Comparison of ENCODE assay signal across 29 mouse cellular contexts in the genomic region with DNA sequence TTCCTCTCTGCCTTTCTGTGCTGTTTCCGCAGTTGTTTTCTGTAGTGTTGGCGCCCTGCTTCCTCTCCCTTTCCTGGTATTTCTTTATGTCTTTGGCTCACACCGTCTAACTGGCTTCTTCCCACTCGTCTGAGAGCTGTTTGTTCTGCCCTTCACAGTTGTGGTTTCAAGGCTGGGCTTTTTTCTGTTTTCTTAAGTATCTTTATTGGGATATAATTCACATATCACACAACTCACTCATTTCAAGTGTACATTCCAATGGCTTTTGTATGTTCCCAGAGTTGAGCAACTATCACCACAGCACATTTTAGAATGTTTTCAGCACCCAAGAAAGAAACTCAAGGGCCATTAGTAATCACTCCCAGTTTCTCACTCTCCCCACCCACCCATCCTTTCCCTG. TPM values are rescaled to one million over a fixed set of nuclear protein-coding genes. Genes with fewer than 3 reads are reported as not detected.
DNase-seq lines count a peak whose midpoint lies in the region; ATAC-seq and TF ChIP-seq lines count a peak whose summit lies in the region.
"Had no signal": no experiment of that assay in that cellular context is flagged by ENCODE, and none has a peak within 500 bp of the region (broad histone marks: within the 10 kb centered on the region; RNA-seq: fewer than 3 reads in every experiment).

No protein-coding gene starts in this region.

- WGBS in lung, adult 2 months = 45% methylated on average over 4 of the region's 4 CpGs
- WGBS in neural tube, embryonic 15.5 days = 76% methylated on average over 4 of the region's 4 CpGs

- CTCF ChIA-PET in Patski (lab: Charles Lee) = no interaction called here

- no peak overlapping the region for H3K27ac ChIP-seq in neural tube, embryonic 15.5 days (replicated peaks)
- H3K27ac ChIP-seq: embryonic facial prominence, embryonic 12.5 days; heart, embryonic 15.5 days; hindbrain, postnatal 0 days; liver, embryonic 13.5 days; lung, embryonic 15.5 days; neural tube, embryonic 13.5 days had no signal

- no peaks in the 10 kb centered on the region for H3K9me3 ChIP-seq in neural tube, embryonic 15.5 days (replicated peaks)
- H3K9me3 ChIP-seq: embryonic facial prominence, embryonic 12.5 days; heart, embryonic 15.5 days; liver, embryonic 13.5 days; lung, embryonic 15.5 days; neural tube, embryonic 13.5 days had no signal

- no peak for TF ChIP-seq CTCF in Patski (IDR thresholded peaks at IDR 0.05)
- no peak for TF ChIP-seq CTCF in lung, adult 2 months (IDR thresholded peaks at IDR 0.05; ENCODE audit: insufficient read depth, low read length)

- H3K4me3 ChIP-seq in lung, adult 2 months (replicated peaks; ENCODE audit: extremely low read depth, low read depth, low read length) = no peak overlapping the region
- no peak overlapping the region for H3K4me3 ChIP-seq in neural tube, embryonic 15.5 days (replicated peaks)
- H3K4me3 ChIP-seq: embryonic facial prominence, embryonic 12.5 days; erythroblast, embryonic 14.5 days; heart, embryonic 15.5 days; liver, embryonic 13.5 days; lung, embryonic 15.5 days; megakaryocyte, embryonic 14.5 days; neural tube, embryonic 13.5 days had no signal

- no peaks in the 10 kb centered on the region for H3K27me3 ChIP-seq in Patski
- no peaks in the 10 kb centered on the region for H3K27me3 ChIP-seq in neural tube, embryonic 15.5 days (replicated peaks)
- H3K27me3 ChIP-seq: CH12.LX; embryonic facial prominence, embryonic 12.5 days; heart, embryonic 15.5 days; liver, embryonic 13.5 days; lung, embryonic 15.5 days; neural tube, embryonic 13.5 days had no signal

- TF ChIP-seq POLR2A in lung, adult 2 months (IDR thresholded peaks at IDR 0.05; ENCODE audit: borderline replicate concordance, extremely low read depth, low read depth, low read length) = no peak

- H3K4me1 ChIP-seq in lung, adult 2 months (ENCODE audit: control insufficient read depth, insufficient read depth, low read length) = no peaks in the 10 kb centered on the region
- no peaks in the 10 kb centered on the region for H3K4me1 ChIP-seq in neural tube, embryonic 15.5 days
- H3K4me1 ChIP-seq: embryonic facial prominence, embryonic 12.5 days; heart, embryonic 15.5 days; liver, embryonic 13.5 days; lung, embryonic 15.5 days; neural tube, embryonic 13.5 days had no signal

- no peak overlapping the region for H3K9ac ChIP-seq in neural tube, embryonic 15.5 days (replicated peaks)
- H3K9ac ChIP-seq: embryonic facial prominence, embryonic 12.5 days; heart, embryonic 15.5 days; liver, embryonic 13.5 days; lung, embryonic 15.5 days; neural tube, embryonic 13.5 days had no signal

- ATAC-seq in Patski = peak; percentile 54
- ATAC-seq in neural tube, embryonic 15.5 days (ENCODE audit: low FRiP score) = no peak
- ATAC-seq: forebrain, embryonic 14.5 days; hindbrain, postnatal 0 days; intestine, embryonic 16.5 days had no signal

- in situ Hi-C loops in Patski (cut with MboI; ENCODE audit: low pct_unique_long_range_greater_than_20kb) = no loop called here

- POLR2A ChIA-PET in Patski (lab: Charles Lee) = no interaction called here

- DNase-seq in 3134 (ENCODE audit: extremely low read depth, insufficient read length, low spot score) (peak; percentile 22), Patski (ENCODE audit: low read depth, low spot score) (no peak)
- DNase-seq in lung, adult 2 months = peak; percentile 19
- peak; percentile 74 for DNase-seq in lung, postnatal 36 days
- no peak for DNase-seq in urinary bladder, postnatal 25 days (ENCODE audit: low spot score)
- DNase-seq in T-cell, adult 2 months (ENCODE audit: low spot score) = no peak
- DNase-seq: adrenal gland, postnatal 25 days; cerebellum, adult 9-11 months; kidney, postnatal 4 days; liver, embryonic 13.5 days; midbrain, embryonic 14.5 days; thymus, postnatal 25 days had no signal

- H3K36me3 ChIP-seq in neural tube, embryonic 15.5 days = no peaks in the 10 kb centered on the region
- H3K36me3 ChIP-seq: embryonic facial prominence, embryonic 12.5 days; heart, embryonic 15.5 days; liver, embryonic 13.5 days; lung, embryonic 15.5 days; neural tube, embryonic 13.5 days had no signal

- no peak overlapping the region for H3K4me2 ChIP-seq in neural tube, embryonic 15.5 days
- H3K4me2 ChIP-seq: embryonic facial prominence, embryonic 12.5 days; heart, embryonic 15.5 days; liver, embryonic 13.5 days; lung, embryonic 15.5 days; neural tube, embryonic 13.5 days had no signal

RNA-seq across cellular contexts. Expression of a gene that starts 7.5 kb away (rescaled TPM):
- not detected for polyA plus RNA-seq in Patski (2021)
- polyA plus RNA-seq in lung, adult 2 months (2012; rRNA removed) = not detected in 2 replicates
- polyA plus RNA-seq in neural tube, embryonic 15.5 days (2015; fragmentation: Nextera tagmentation; extraction: Ambion mirVana) = not detected in 2 replicates
- polyA plus RNA-seq: embryonic facial prominence, embryonic 12.5 days; erythroblast, embryonic 14.5 days; forebrain, embryonic 14.5 days; frontal cortex, adult 2 months; hindbrain, postnatal 0 days; intestine, embryonic 16.5 days; kidney, embryonic 16.5 days; limb, embryonic 14.5 days; liver, embryonic 13.5 days; lung, embryonic 15.5 days; midbrain, embryonic 14.5 days; neural tube, embryonic 13.5 days; spleen, adult 2 months had no signal

RNA-seq across cellular contexts. Expression of a gene that starts 23.3 kb away (rescaled TPM):
- not detected for polyA plus RNA-seq in Patski (2021)
- polyA plus RNA-seq in lung, adult 2 months (2012; rRNA removed) = not detected in 2 replicates
- polyA plus RNA-seq in neural tube, embryonic 15.5 days (2015; fragmentation: Nextera tagmentation; extraction: Ambion mirVana) = not detected in 2 replicates
- polyA plus RNA-seq: embryonic facial prominence, embryonic 12.5 days; forebrain, embryonic 14.5 days; frontal cortex, adult 2 months; G1E; gonadal fat pad, adult 2 months; heart, embryonic 15.5 days; hindbrain, postnatal 0 days; intestine, embryonic 16.5 days; kidney, embryonic 16.5 days; limb, embryonic 14.5 days; liver, embryonic 13.5 days; lung, embryonic 15.5 days; midbrain, embryonic 14.5 days; neural tube, embryonic 13.5 days; spleen, adult 2 months had no signal

RNA-seq across cellular contexts. Expression of a gene that starts 36.0 kb away (rescaled TPM):
- polyA plus RNA-seq in Patski (2021) = not detected
- polyA plus RNA-seq in lung, adult 2 months (2012; rRNA removed) = not detected in 2 replicates
- polyA plus RNA-seq in neural tube, embryonic 15.5 days (2015; fragmentation: Nextera tagmentation; extraction: Ambion mirVana) = not detected in 2 replicates
- polyA plus RNA-seq: embryonic facial prominence, embryonic 12.5 days; erythroblast, embryonic 14.5 days; forebrain, embryonic 14.5 days; G1E; heart, embryonic 15.5 days; intestine, embryonic 16.5 days; kidney, embryonic 16.5 days; limb, embryonic 14.5 days; liver, embryonic 13.5 days; lung, embryonic 15.5 days; midbrain, embryonic 14.5 days; neural tube, embryonic 13.5 days; spleen, adult 2 months had no signal

RNA-seq across cellular contexts. Expression of a gene that starts 43.5 kb away (rescaled TPM):
- 9.9 TPM for polyA plus RNA-seq in Patski (2021)
- polyA plus RNA-seq in lung, adult 2 months (2012; rRNA removed) = 13.8 and 14.0 TPM in 2 replicates
- polyA plus RNA-seq in neural tube, embryonic 15.5 days (2015; fragmentation: Nextera tagmentation; extraction: Ambion mirVana) = 12.9 and 17.0 TPM in 2 replicates
- polyA plus RNA-seq: erythroblast, embryonic 14.5 days had no signal

RNA-seq across cellular contexts. Expression of a gene that starts 43.9 kb away (rescaled TPM):
- polyA plus RNA-seq in Patski (2021) = not detected
- not detected in 2 replicates for polyA plus RNA-seq in lung, adult 2 months (2012; rRNA removed)
- not detected in 2 replicates for polyA plus RNA-seq in neural tube, embryonic 15.5 days (2015; fragmentation: Nextera tagmentation; extraction: Ambion mirVana)
- polyA plus RNA-seq: embryonic facial prominence, embryonic 12.5 days; erythroblast, embryonic 14.5 days; G1E; gonadal fat pad, adult 2 months; heart, embryonic 15.5 days; intestine, embryonic 16.5 days; kidney, embryonic 16.5 days; limb, embryonic 14.5 days; liver, embryonic 13.5 days; lung, embryonic 15.5 days; midbrain, embryonic 14.5 days; neural tube, embryonic 13.5 days; spleen, adult 2 months had no signal

Comparison
In these comparisons a context has a peak if more than half of its experiments do, and no peak if none do; other contexts are left out.
1. DNase-seq: peak in 3134 (single experiment), lung, adult 2 months (single experiment) and lung, postnatal 36 days (single experiment); none in Patski (single experiment), urinary bladder, postnatal 25 days (single experiment) and T-cell, adult 2 months (single experiment).